Mouse (Mus musculus): ENCODE data around the gene 1810062G17Rik.

DNA sequence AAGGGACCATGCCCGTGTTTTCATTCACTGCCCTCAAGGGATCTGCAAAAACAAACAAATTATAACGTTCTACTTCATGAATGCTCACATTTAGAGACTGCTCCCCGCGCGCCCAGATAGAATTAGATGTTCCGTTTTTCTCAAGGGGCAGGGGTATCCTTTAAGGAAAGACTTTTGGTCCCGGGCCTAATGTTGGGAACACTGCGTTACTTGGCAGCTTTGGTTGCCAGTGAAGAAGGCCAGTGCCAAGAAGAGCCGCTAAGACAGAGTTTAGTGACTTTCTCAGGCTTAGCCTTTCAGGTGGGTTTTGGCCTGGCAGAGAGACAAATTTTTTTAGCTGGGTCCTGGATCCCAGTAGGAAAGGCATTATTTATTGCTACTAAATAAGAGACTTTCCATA is 20.5 kb downstream of the 1810062G17Rik start:
- TF ChIP-seq POLR2A (IDR thresholded peaks at IDR 0.05; ENCODE audit: low read depth, low read length) (no peak), CTCF (IDR thresholded peaks at IDR 0.05; ENCODE audit: borderline replicate concordance, insufficient read depth, low read length) (no peak)

Measured in embryonic fibroblast, embryonic 13.5 days (primary cell).